Mouse (Mus musculus) embryo, embryonic 9.5 days (tissue): ENCODE results near the gene Gse1.

ENCODE experiments used
- DNase-seq: peaks from one replicate; pipeline ENCODE4 v3.0.0-alpha.2; 2017; ENCODE audit errors: extremely low spot score

Gene Gse1

GRCm38 (mm10) chr8:120298601-120299532, 70.6 kb downstream of the Gse1 start:
- DNase-seq: peak; percentile 76

- peak; percentile 81 for DNase-seq
Measured at GRCm38 (mm10) chr8:120300601-120301141, 72.4 kb downstream of the Gse1 start.

- no peak for DNase-seq
Measured at GRCm38 (mm10) chr8:120302941-120303675, 74.9 kb downstream of the Gse1 start.

GRCm38 (mm10) chr8:120304097-120304496, 75.8 kb downstream of the Gse1 start:
- DNase-seq: no peak

GRCm38 (mm10) chr8:120305800-120306385, 77.6 kb downstream of the Gse1 start:
- no peak for DNase-seq

- peak; percentile 60 for DNase-seq
Measured at GRCm38 (mm10) chr8:120307103-120307502, 78.8 kb downstream of the Gse1 start.

GRCm38 (mm10) chr8:120307528-120307927, 79.3 kb downstream of the Gse1 start:
- DNase-seq: no peak

- DNase-seq: no peak
Measured at GRCm38 (mm10) chr8:120308131-120308530, 79.9 kb downstream of the Gse1 start.

- no peak for DNase-seq
Measured at GRCm38 (mm10) chr8:120308553-120308952, 80.3 kb downstream of the Gse1 start.

- DNase-seq: no peak
Measured at GRCm38 (mm10) chr8:120309326-120309725, 81.1 kb downstream of the Gse1 start.

- no peak for DNase-seq
Measured at GRCm38 (mm10) chr8:120310063-120310462, 81.8 kb downstream of the Gse1 start.

GRCm38 (mm10) chr8:120312452-120312851, 84.2 kb downstream of the Gse1 start:
- no peak for DNase-seq

GRCm38 (mm10) chr8:120313674-120314073, 85.4 kb downstream of the Gse1 start:
- no peak for DNase-seq

GRCm38 (mm10) chr8:120314932-120315331, 86.7 kb downstream of the Gse1 start:
- no peak for DNase-seq

GRCm38 (mm10) chr8:120315644-120316043, 87.4 kb downstream of the Gse1 start:
- no peak for DNase-seq

- DNase-seq: no peak
Measured at GRCm38 (mm10) chr8:120316707-120317106, 88.5 kb downstream of the Gse1 start.

- DNase-seq: no peak
Measured at GRCm38 (mm10) chr8:120317118-120317824, 89.0 kb downstream of the Gse1 start.

GRCm38 (mm10) chr8:120318476-120318991, 90.3 kb downstream of the Gse1 start:
- no peak for DNase-seq

GRCm38 (mm10) chr8:120319449-120319848, 91.2 kb downstream of the Gse1 start:
- DNase-seq: peak; percentile 79

- no peak for DNase-seq
Measured at GRCm38 (mm10) chr8:120320146-120320545, 91.9 kb downstream of the Gse1 start.

GRCm38 (mm10) chr8:120321724-120322123, 93.5 kb downstream of the Gse1 start:
- DNase-seq: no peak
